Mouse (Mus musculus) monocyte, adult 2 months (primary cell): ENCODE data around the gene Oasl2.

Experiments
- DNase-seq, 2 experiments: peaks; one replicate each; pipeline ENCODE4 v3.0.0; 2022; ENCODE audit warnings: low spot score in 2 of 2, low read depth in 1 of 2

Gene Oasl2

DNA sequence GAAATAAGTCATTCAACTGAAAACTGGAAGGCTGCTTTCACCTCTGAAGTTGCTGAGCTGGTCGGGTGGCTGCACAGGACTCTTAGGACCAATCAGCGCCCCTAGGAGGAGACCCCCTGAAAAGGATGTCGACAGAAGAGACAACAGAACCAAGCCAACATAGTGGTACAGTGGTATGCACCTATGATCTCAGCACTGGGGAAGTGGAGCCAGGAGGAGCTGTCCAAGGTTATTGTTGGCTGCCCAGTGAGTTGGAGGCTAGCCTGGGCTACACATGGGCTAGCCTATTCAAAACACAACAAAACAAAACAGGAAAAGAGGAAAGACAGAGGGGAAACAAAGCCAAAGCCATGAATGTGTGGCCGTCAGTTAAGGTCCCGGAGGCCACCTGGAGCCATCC is 61.3 kb downstream of the Oasl2 start:
- no peak for DNase-seq
